Mouse (Mus musculus) E14TG2a.4 (cell line): ENCODE results near the gene Jph4.

Experiments
- H3K27me3 ChIP-seq: 2 replicates; pipeline ENCODE4 v1.6.1; 2014; ENCODE audit warnings: low read length, control low read depth; ENCODE audit not compliant: insufficient read depth
- H3K36me3 ChIP-seq: 2 replicates; pipeline ENCODE4 v1.6.1; 2014; ENCODE audit warnings: low read length, control low read depth; ENCODE audit not compliant: insufficient read depth
- H3K4me1 ChIP-seq: replicated peaks from 2 replicates; pipeline ENCODE4 v1.6.1; 2014; ENCODE audit warnings: low read depth, low read length, control low read depth
- H3K4me3 ChIP-seq: replicated peaks from 2 replicates; pipeline ENCODE4 v1.5.1; 2014; ENCODE audit warnings: mild to moderate bottlenecking, low read length
- H3K9me3 ChIP-seq: 2 replicates; pipeline ENCODE4 v1.6.1; 2014; ENCODE audit warnings: low read length, control low read depth
- CTCF ChIP-seq: conservative IDR thresholded peaks from 2 replicates; pipeline ENCODE4 v1.5.1; 2014; ENCODE audit warnings: low read length
- NANOG ChIP-seq: IDR thresholded peaks from 2 replicates; pipeline ENCODE4 v1.6.1; 2014; ENCODE audit warnings: borderline replicate concordance, low read length, mixed read lengths
- POU5F1 ChIP-seq: IDR thresholded peaks from 2 replicates; pipeline ENCODE4 v1.6.1; 2014; ENCODE audit warnings: low read length, borderline replicate concordance

Jph4 gene

DNA sequence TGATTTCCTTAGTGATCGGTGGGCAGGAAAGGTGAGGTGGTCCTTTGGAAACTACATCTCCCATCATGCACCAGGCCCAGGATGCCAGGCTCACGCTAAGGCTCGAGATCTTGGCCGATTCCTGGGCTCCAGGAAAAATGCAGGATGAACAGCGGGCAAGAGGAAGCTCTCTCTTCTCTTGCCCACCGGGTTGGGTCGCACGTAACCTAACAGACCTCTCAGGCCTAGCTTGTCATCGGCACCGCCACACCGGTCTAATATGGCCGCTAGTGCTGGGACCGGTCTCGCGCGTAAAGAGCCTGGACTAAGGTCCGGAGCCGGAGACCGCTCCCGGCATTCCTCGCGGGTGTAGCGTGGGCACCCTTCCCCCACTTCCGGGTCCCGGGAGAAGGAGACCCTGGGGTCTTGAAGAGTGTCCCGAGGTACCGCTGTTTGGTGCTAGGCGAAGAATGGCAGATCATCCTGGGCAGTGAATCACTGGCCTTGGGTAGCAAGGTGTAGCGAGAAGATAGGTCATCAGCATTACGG is 22.0 kb downstream of the Jph4 start, which contains the start of gene Thtpa:
TSS of gene Thtpa (plus strand) at position 81 of the 528 bp plus-strand sequence.
- Histone ChIP-seq H3K4me1 (peaks cover 82% of the 10 kb centered on the region), H3K9me3 (no peaks in the 10 kb centered on the region), H3K36me3 (peaks cover 32% of the 10 kb centered on the region), H3K4me3 (peak within 1 kb of the TSS; percentile 87), H3K27me3 (no peaks in the 10 kb centered on the region)
- TF ChIP-seq NANOG (no peak), CTCF (no peak), POU5F1 (no peak)

DNA sequence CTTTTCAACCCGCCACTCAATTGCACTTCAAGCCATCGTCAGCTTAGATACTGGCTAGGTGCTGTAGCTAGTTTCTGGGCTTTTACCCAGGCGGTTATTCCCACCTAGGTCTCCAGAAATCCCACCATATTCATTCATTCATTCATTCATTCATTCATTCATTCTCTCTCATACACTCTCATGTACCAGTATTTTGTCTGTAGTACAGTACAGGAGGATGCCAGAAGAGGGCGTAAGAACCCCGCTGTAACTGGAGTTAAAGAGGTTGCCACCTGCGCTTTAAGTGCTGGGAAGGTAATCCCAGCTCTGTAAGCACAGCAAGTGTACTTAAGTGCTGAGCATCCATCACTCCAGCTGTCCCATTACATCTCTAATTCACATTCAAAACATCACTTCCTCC is 22.8 kb downstream of the Jph4 start:
- peaks cover 87% of the 10 kb centered on the region for H3K4me1 ChIP-seq
- H3K36me3 ChIP-seq, result peaks cover 27% of the 10 kb centered on the region
- no peaks in the 10 kb centered on the region for H3K27me3 ChIP-seq
- no peaks in the 10 kb centered on the region for H3K9me3 ChIP-seq
- peak overlapping the region; percentile 87 for H3K4me3 ChIP-seq
- TF ChIP-seq CTCF (peak; percentile 51), POU5F1 (no peak)

GRCm38 (mm10) chr14:55092011-55092577 is 24.6 kb downstream of the Jph4 start, which contains the start of gene Zfhx2:
Gene Zfhx2, minus strand, starts transcription at chr14:55092324.
- H3K36me3 ChIP-seq, result peaks cover 16% of the 10 kb centered on the region; the same call in 1 of the 2 replicates
- H3K9me3 ChIP-seq, result no peaks in the 10 kb centered on the region
- no peaks in the 10 kb centered on the region for H3K27me3 ChIP-seq
- H3K4me3 ChIP-seq, result peak within 1 kb of the TSS; percentile 94
- peaks cover 87% of the 10 kb centered on the region for H3K4me1 ChIP-seq
- TF ChIP-seq POU5F1 (no peak), NANOG (0 out of 2 replicates have a peak, but pooled peaks have one; percentile 5)

GRCm38 (mm10) chr14:55091209-55091865 is 25.4 kb downstream of the Jph4 start:
- Histone ChIP-seq H3K4me1 (peaks cover 87% of the 10 kb centered on the region), H3K9me3 (no peaks in the 10 kb centered on the region), H3K4me3 (peak overlapping the region; percentile 94), H3K36me3 (peaks cover 14% of the 10 kb centered on the region; the same call in 1 of the 2 replicates), H3K27me3 (no peaks in the 10 kb centered on the region)
- no peak for TF ChIP-seq NANOG
- TF ChIP-seq POU5F1, result no peak
- TF ChIP-seq CTCF, result no peak

DNA sequence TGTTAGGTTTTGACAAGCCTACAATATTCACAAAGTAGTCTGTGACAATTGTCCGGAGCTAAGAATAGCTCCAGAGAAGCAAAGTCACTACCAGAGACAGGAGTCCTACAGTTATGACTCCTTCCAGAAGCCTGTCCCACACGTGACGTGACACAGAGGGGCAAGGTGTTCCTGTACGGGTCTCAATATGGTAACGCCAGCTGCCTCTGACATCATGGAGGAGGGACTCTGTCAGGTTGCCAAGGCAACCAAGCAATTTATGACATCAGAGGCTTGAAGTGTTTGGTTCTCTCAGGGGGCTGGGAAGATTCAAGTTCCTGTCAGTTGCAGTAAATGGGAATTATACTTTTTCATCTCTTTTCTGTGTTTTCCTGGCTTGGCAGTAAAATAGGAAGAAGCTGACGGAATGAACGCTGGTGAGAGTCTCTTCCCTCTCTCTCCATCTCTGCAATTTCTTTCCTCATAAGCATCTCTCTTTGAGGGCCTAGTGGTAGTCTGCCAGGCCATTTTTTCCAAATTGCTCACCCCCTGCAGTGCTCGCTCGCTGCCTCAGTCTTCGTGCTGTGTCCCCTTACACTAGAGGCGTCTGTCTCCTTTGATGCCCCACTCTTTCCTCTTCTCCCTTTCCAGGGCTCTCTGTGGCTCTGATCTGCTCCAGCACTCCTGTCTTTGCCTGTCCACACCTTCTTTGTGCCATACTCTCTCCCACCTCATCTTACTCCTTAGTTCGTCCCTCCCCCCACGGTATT is 27.4 kb downstream of the Jph4 start:
- Histone ChIP-seq H3K27me3 (no peaks in the 10 kb centered on the region), H3K36me3 (peaks cover 14% of the 10 kb centered on the region; the same call in 1 of the 2 replicates), H3K4me3 (0 out of 2 replicates have a peak overlapping the region, but pooled peaks have one; percentile 94), H3K4me1 (peaks cover 88% of the 10 kb centered on the region), H3K9me3 (no peaks in the 10 kb centered on the region)
- TF ChIP-seq POU5F1, result no peak
- TF ChIP-seq CTCF, result no peak
- TF ChIP-seq NANOG, result no peak

GRCm38 (mm10) chr14:55086009-55086514 is 30.7 kb downstream of the Jph4 start:
- Histone ChIP-seq H3K4me1 (peaks cover 99% of the 10 kb centered on the region), H3K9me3 (no peaks in the 10 kb centered on the region), H3K27me3 (no peaks in the 10 kb centered on the region), H3K4me3 (peak overlapping the region; percentile 54), H3K36me3 (peaks cover 44% of the 10 kb centered on the region)
- TF ChIP-seq CTCF (no peak), NANOG (peak; percentile 47; the same call in 1 of the 2 replicates), POU5F1 (peak; percentile 58; the same call in 1 of the 2 replicates)

DNA sequence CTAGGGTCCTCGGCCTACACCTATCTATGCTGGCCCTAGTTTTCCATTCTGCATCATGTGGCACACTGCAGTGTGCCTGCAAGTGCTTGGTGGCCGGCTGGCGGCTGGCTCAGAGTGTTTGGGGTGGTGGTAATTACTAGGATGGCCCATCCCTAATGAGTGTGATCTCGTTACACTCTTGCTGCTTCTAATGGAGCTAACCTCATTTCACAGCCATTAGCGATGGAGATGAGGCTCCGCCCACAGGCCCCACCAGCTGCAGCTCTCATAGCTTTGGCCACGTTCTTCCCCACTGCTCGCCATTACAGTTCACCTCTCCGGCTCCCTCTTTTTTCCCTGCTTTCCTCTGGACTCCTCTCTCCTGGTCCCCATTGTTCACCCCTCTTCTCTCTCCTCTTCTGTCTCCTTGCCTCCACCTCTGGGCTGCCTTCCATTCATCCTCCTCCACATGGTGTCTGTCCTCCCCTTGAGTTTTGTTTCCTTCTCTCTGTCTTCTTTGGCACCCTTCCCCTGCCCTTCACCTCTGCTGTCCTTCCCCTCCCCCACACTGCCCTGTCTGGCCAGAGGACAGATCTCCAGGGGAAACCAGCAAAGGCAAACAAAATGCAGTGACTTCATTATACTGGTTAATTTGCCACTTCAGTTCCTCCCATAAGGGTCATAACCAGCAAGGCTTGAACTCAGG is 31.3 kb downstream of the Jph4 start:
- TF ChIP-seq POU5F1 (no peak), CTCF (no peak), NANOG (no peak)
- Histone ChIP-seq H3K4me1 (peaks cover 99% of the 10 kb centered on the region), H3K9me3 (no peaks in the 10 kb centered on the region)

GRCm38 (mm10) chr14:55083481-55083880 is 33.3 kb downstream of the Jph4 start:
- Histone ChIP-seq H3K9me3 (no peaks in the 10 kb centered on the region), H3K4me1 (peaks cover 99% of the 10 kb centered on the region), H3K27me3 (no peaks in the 10 kb centered on the region), H3K4me3 (peak overlapping the region; percentile 33), H3K36me3 (peaks cover 34% of the 10 kb centered on the region)
- no peak for TF ChIP-seq POU5F1
- TF ChIP-seq NANOG, result no peak
- TF ChIP-seq CTCF, result no peak

More for the DNA sequence above, 31.3 kb downstream of the Jph4 start:
- Histone ChIP-seq H3K27me3 (no peaks in the 10 kb centered on the region), H3K4me3 (peak overlapping the region; percentile 54), H3K36me3 (peaks cover 43% of the 10 kb centered on the region)
